Mouse (Mus musculus) yolk sac, embryonic 10.5 days (tissue): ENCODE data around the gene Fam189a1.

Experiments used
- DNase-seq: peaks from one replicate; pipeline ENCODE4 v3.0.0-alpha.2; 2017; ENCODE audit warnings: low spot score

The Fam189a1 gene

DNA sequence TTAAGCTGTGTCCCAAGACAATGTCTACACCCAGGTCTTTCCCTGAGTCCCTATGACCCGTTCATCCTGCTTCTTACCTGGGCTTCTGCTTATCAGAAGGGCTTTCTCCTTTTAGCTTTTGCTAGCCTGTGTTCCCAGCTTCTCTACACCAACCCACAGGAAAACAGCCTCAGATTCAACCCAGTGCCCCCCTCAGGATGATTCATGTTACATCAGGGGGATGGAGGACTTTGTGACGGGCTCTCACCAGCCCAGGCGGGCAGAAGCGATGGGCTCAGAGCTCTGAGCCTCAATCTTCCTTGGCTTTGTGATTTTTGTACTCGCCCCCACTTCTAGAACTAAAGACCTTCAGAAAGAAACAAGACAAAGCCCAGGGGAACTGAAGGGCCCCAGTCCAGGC, 335.3 kb downstream of the Fam189a1 start:
- no peak for DNase-seq

DNA sequence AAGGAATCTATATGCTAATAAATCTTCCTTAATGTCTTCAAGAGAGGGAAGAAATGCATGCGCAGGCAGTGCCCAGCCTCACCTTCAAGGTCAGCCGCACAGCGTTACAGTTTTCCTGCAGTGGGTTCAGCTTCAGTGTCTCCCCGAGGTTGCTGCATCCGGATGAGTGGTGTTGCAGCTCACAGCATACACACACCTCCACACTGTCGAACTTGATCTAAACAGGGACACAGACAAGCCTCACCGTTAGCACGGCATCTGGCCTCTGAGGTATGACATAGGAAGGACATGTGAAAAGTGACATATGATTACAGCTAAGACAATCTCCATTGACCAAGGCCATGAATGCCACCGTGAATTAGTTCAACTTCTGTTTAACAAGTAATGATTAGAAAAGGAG, 336.7 kb downstream of the Fam189a1 start:
- no peak for DNase-seq

DNA sequence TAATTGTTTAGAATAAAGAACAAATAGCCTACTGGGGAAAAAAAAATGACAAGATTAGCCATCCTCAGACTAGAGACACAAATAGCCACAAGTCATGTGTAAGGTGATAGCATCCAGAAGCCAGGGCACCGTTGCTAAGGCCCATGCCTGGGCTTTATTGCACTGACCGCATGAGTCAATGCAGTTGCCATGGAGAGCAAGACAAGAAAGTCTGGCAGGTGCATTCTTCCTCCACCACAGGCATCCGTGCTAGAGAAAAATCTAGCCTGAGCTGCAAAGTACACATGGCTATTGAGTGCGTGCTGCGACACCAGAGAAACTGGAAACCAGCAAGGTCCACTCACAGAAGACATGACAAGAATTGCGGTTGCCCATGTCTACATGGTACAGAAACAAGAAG, 347.5 kb downstream of the Fam189a1 start:
- DNase-seq: no peak

DNA sequence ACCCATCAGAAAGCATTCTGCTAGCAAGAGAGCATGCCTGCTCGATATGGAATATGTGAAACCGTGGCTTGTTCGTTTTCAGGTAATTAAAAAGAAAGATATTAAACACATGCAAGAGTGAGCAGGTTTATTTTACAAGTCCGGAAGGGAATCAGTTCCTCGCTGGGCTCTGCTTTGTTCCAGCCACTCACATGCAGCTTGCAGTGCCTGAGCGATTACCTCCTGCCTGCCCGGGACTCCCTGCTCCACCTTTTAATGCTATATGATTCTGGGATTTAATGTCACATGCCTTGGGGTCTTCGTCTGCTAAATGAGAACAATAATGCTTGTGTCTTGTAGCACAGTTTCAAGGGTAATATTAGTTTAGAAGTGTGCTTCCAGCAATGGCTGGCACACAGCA, 351.3 kb downstream of the Fam189a1 start:
- no peak for DNase-seq

DNA sequence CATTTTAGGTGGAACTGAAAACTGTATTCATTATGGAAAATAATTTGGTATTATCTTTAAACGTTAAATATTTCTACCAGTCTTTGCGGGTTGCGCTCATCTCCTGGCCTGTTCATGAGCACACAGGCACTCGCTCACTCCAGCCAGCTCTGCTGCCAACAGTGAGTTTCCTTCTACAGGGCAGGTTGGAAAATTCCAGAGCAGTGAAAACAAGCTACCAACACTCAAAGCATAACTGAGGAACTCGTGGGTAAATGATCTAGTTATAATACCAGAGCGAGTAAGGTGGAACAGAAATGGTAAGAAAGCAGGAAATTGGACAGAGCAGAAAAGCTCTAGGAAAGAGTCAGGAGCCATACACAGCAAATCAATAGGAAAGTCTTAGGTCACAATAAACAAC, 360.8 kb downstream of the Fam189a1 start:
- DNase-seq: no peak

GRCm38 (mm10) chr7:64792031-64792430, 364.3 kb downstream of the Fam189a1 start:
- DNase-seq: no peak

GRCm38 (mm10) chr7:64791145-64791544, 365.2 kb downstream of the Fam189a1 start:
- DNase-seq: no peak

- DNase-seq: no peak
Observed at GRCm38 (mm10) chr7:64785040-64785439, 371.3 kb downstream of the Fam189a1 start.

GRCm38 (mm10) chr7:64779501-64779900, 376.9 kb downstream of the Fam189a1 start:
- DNase-seq: no peak

- no peak for DNase-seq
Observed at GRCm38 (mm10) chr7:64776708-64777489, 379.5 kb downstream of the Fam189a1 start.

- DNase-seq: no peak
Observed at GRCm38 (mm10) chr7:64773465-64773864, 382.9 kb downstream of the Fam189a1 start.

- DNase-seq: no peak
Observed at GRCm38 (mm10) chr7:64770779-64771390, 385.5 kb downstream of the Fam189a1 start.

DNA sequence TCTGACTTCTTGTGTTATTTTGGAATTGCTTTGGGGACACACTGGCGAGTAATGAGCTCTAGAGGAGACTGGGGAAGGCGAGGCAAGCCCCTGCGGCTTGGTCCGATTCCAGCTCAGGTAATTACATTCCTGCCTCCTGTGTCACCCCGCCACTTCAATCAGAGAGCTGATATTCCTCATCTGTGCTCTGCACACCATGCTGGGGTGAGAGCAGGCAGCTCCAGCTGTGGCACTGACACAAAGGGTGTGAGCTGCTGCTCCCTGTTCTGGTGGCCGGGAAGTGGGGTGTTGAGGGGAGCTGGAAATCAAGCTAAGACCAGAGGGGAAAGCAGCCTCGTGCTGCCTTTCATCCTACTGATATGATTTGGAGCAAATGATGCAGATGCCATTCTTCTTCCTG, 386.6 kb downstream of the Fam189a1 start:
- no peak for DNase-seq

GRCm38 (mm10) chr7:64765595-64765994, 390.8 kb downstream of the Fam189a1 start:
- DNase-seq: no peak

GRCm38 (mm10) chr7:64755141-64755540, 401.2 kb downstream of the Fam189a1 start:
- DNase-seq: no peak

GRCm38 (mm10) chr7:64754161-64754560, 402.2 kb downstream of the Fam189a1 start:
- no peak for DNase-seq

DNA sequence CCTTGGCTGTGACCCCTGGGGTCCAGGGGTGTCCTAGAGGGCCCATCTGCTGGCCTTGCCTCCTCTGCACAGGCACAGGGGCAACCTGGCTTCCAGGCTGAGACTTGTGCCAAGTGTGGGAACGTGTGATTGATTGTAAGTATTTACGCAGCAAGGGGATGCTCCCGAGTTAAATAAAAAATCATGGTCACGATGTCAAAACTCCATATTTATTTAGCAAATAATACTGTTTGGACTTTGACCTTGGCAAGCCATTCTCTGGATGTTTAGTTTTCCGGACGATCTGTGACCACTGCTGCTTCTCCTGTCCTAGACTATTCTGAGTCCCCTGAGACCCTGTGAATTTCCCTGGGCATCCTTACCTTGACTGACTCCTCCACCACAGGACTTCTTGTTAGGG, 402.7 kb downstream of the Fam189a1 start:
- no peak for DNase-seq

GRCm38 (mm10) chr7:64752133-64752532, 404.2 kb downstream of the Fam189a1 start:
- no peak for DNase-seq

DNA sequence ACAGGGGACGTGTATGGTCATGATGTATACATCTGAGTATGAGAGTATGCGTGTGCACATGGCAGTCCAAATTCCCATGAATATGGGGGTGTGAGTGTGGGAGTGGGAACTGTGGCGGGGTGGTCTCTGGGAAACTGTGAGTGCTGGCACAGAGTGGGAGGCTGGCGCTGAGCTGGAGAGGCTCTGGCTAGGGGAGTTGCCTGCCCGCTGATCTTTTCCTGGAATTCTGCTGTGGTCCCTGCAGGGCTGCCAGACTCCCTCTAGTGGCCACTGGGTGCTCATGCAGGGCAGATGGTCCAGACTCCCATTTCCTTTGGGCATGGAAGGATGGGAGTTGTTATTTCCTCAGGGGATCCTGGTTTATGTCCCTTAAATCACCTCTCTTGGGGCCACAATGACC, 404.9 kb downstream of the Fam189a1 start:
- peak; percentile 31 for DNase-seq

- DNase-seq: no peak
Observed at GRCm38 (mm10) chr7:64743610-64744009, 412.8 kb downstream of the Fam189a1 start.

DNA sequence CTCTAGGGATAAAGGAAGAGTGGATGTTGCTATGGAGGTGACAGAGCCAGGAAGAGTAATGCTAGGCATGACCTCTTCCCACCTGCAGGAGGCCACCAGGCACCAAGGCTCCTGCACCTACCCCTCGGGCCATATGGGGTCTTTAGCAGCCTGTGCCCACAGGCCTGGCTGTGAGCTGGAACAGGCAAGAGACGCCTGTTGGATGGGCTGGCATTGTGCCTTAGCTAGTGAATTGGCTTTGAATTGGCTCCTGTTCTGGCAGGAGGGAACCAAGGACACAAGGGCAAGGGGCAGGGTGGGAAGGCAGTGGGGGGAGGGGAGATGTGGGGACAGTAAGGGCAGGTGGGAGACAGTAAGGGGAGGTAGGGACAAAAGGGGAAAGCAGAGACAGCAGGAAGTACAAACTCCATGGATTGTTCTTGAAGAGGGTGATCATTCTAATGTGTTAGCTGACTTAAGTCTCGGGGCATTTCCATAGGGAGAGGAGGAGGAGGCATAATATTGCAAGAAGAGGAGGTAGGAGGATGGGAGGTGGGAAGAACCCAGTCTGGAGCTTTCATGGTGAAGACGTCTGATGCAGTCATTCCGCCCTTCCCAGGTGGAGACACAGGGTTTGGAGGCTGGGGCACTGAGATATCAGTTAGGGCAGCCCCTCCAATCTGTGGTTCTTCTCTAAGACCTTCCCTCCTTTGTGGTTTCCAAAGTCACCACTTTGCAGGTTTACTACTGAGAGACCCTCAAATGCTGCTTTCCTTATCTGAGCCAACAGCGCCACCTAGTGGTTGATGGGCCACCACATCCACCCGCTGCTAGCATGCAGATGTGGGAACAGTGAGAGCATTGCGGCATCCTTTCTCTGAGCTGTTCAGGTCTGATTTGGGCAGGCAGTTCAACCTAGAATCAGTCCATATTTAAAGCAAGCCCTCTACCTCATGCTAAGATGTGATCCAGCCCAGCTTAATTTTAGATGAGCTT, 414.8 kb downstream of the Fam189a1 start:
- peak; percentile 58 for DNase-seq

GRCm38 (mm10) chr7:64739131-64739530, 417.2 kb downstream of the Fam189a1 start:
- DNase-seq: no peak

DNA sequence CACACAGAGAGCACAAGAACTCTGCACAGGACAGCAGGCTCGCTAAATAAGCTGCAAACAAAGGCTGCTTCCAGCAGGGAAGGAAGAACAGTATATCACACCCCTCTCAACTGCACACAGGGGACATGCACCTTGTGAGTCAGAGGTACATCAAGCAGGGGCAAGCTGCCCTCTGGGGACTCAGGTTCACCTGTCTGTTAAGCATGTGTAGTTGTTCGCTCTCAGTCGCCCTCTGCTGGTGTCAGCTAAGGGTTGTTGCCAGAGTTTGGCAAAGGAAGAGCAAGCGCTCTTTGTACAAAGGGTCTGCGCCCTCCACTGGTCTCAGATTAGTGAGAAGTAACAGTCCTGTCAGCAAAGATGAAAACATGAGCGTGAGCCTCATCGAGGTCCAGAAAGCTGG, 426.6 kb downstream of the Fam189a1 start:
- no peak for DNase-seq
